Mouse (Mus musculus) frontal cortex, adult 2 months (tissue): ENCODE measurements at regions not wholly inside any gene's neighbourhood (a gene's known extent, or its start where the extent isn't known, plus 50 kb on each side); places are given as distances from the start of the nearest gene placed in this dataset.

Source experiments
- DNase-seq, 2 experiments: peaks; one replicate each; pipeline ENCODE4 v3.0.0; 2022; ENCODE audit warnings: low spot score in 1 of 2; ENCODE audit errors: extremely low spot score in 1 of 2

DNA sequence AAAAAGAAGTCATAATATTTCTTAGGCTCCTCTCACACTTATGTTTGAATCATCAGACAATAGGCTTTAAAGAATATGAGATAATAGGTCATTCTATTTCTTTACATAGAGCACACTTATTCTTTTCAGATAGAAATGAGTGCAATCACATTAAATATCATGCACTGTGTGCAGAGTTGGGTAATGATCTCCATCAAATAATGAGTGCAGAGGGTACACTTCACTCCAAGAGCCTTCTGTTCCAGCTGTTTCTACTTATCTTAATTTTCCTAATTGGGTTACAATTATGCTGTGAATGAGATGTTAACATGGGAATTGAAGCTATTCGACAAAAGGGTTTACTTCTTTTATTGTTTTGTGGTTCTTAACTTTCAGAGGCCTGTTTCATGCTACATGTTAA, 707.5 kb upstream of the Mdga2 start:
- DNase-seq = no peak

DNA sequence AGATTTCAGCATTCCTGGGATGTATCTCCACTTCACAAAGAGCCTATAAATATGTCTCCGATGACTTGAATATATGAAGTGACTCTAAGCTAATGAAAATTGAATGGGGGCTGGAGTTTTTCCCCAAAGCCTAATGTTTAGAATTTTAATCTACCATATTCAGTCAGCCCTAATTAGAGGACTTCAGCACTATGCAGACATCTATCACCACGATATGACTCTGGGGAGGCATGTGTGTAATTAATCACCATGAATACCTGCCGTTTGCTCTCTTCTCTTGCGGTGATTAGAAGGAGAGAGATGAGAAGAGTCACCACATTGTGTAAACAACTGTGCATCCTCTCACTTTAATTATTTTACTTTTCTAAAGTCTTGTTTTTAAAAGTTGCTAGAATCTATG, 692.3 kb upstream of the Mdga2 start:
- no peak for DNase-seq

GRCm38 (mm10) chr12:67887296-67887695, 664.9 kb upstream of the Mdga2 start:
- DNase-seq = no peak

DNA sequence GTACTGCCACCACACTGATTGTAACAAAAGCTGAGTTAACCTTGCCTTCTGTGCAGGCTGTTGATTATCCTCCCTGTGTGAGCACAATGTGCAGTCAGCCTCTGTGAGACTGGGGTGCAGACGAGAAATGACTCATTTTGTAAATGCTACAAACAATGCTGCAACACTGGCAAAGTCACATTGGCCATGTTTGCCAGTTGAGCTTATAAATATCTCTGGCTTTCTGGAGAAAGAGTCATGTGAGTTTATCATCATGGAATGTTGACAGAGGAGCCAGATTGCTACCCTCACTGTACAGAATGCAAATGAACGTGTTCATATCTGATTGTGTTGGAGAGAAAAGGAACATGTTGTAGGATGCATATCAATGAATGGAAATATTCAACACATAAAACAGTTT, 640.3 kb upstream of the Mdga2 start:
- peak; percentile 12 to 20 for DNase-seq

DNA sequence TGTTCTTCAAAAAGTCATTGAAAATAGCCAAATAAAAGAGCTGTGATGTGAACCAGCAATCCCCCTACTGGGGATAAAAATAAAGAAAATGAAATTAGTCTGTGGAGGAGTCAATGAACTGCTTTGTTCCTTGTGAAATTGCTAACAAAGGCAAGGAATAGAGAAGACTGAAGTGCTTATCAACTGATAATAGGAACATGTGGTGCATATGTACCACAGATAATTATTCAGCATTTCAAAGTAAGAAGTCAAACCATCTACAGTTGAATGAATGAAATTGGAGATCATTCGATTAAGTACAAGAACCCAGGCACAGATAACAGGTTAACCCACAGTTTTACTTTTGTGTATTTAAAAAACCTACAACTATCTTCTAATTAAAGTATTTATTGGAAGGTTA, 638.4 kb upstream of the Mdga2 start:
- no peak for DNase-seq

DNA sequence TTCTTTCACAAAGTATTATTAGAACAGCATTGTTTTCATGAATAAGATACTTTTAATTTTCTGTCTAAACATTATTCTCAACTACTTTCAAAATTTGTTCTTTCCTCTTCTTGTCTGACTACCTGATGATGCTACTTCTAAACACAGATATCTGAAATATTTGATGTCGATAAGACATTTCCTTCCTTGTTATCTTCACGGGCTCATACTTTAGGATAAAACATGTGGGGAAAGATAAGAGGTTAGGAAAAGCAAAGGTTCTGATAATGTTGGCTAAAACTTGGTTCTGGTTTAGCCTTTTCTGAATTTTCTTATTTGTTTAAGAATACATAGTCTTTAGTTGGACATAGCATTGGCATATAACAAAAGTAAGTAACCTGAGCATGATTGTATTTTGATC, 630.3 kb upstream of the Mdga2 start:
- no peak for DNase-seq

GRCm38 (mm10) chr12:67847517-67847916, 625.2 kb upstream of the Mdga2 start:
- DNase-seq = no peak

GRCm38 (mm10) chr12:67804297-67804696, 581.9 kb upstream of the Mdga2 start:
- no peak for DNase-seq

DNA sequence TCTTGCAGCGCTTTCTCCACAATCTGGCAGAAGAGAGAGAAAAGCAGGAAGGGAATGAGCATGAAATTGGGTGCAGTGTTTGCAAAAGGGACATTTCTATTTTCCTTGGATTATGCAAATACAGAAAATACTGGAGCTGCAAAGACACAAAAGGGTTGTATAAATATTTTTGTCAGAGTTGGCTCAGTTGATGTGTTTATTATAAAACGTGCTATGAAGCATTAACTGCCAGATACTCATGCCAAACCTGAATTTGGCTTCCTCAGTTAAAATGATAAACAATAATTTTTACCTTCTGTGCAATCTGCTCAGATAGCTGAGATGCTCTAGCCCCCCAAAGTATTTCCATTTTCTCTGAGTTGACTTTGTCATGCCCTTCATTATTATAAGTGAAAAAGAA, 577.4 kb upstream of the Mdga2 start:
- no peak for DNase-seq
